Mouse (Mus musculus) left cerebral cortex, postnatal 14 days (tissue): ENCODE measurements around the gene Fkbp14. TPM values are rescaled to one million over a fixed set of nuclear protein-coding genes. Genes with fewer than 3 reads are reported as not detected.

Experiments used
- DNase-seq, 2 experiments: peaks; one replicate each; pipeline ENCODE4 v3.0.0; 2021 to 2022; ENCODE audit warnings: low spot score in 2 of 2, mixed read lengths in 1 of 2
- intact Hi-C: fragments of 180-260 bp; cut with DNase I; formaldehyde crosslinking; loops from one replicate; pipeline ENCODE4 v1.15.1; 2025
- total RNA-seq, 2 experiments: library from RNA; stranded (reverse); gene quantifications; 2 replicates each; pipeline ENCODE4 v1.2.3; 2021

Fkbp14 gene
- total RNA-seq, 2 experiments from 2014 or later: 8.4 to 9.7 TPM

GRCm38 (mm10) chr6:54554341-54555110 is 42.6 kb downstream of the Fkbp14 start:
- DNase-seq: no peak
- intact Hi-C loops: no loop called here

GRCm38 (mm10) chr6:54553632-54554031 is 43.5 kb downstream of the Fkbp14 start:
- intact Hi-C loops: no loop called here
- DNase-seq: no peak

GRCm38 (mm10) chr6:54552721-54553413 is 44.2 kb downstream of the Fkbp14 start:
- no peak for DNase-seq
- intact Hi-C loops: no loop called here

GRCm38 (mm10) chr6:54550801-54551323 is 46.2 kb downstream of the Fkbp14 start:
- DNase-seq: no peak
- intact Hi-C loops: no loop called here

- intact Hi-C loops: no loop called here
- DNase-seq: no peak
These were observed 47.8 kb downstream of the Fkbp14 start for GRCm38 (mm10) chr6:54549311-54549710.

- no peak for DNase-seq
These were observed 48.6 kb downstream of the Fkbp14 start for GRCm38 (mm10) chr6:54548314-54549019.

GRCm38 (mm10) chr6:54543646-54544045 is 53.5 kb downstream of the Fkbp14 start:
- DNase-seq: no peak
- intact Hi-C loops: no loop called here

More at GRCm38 (mm10) chr6:54548314-54549019, 48.6 kb downstream of the Fkbp14 start:
- intact Hi-C loops: no loop called here

GRCm38 (mm10) chr6:54542836-54543235 is 54.3 kb downstream of the Fkbp14 start:
- DNase-seq: peak in 1 of 2 experiments; percentile 32
- intact Hi-C loops: no loop called here

- intact Hi-C loops: no loop called here
- peak in 1 of 2 experiments; percentile 16 for DNase-seq
These were observed 56.7 kb downstream of the Fkbp14 start for GRCm38 (mm10) chr6:54540252-54540887.

- intact Hi-C loops: no loop called here
- no peak for DNase-seq
These were observed 57.7 kb downstream of the Fkbp14 start for GRCm38 (mm10) chr6:54539396-54539795.

GRCm38 (mm10) chr6:54538773-54539173 is 58.3 kb downstream of the Fkbp14 start:
- peak; percentile 13 to 45 for DNase-seq
- intact Hi-C loops: no loop called here

GRCm38 (mm10) chr6:54537053-54537452 is 60.1 kb downstream of the Fkbp14 start:
- intact Hi-C loops: no loop called here
- no peak for DNase-seq

GRCm38 (mm10) chr6:54535485-54535884 is 61.6 kb downstream of the Fkbp14 start:
- intact Hi-C loops: no loop called here
- no peak for DNase-seq

GRCm38 (mm10) chr6:54531048-54531481 is 66.0 kb downstream of the Fkbp14 start:
- peak; percentile 58 to 88 for DNase-seq
- intact Hi-C loops: loop anchor here (5.0 kb wide), 1 partner anchor 36 kb away; the partner anchor contains the start of gene Scrn1

GRCm38 (mm10) chr6:54530182-54530581 is 66.9 kb downstream of the Fkbp14 start:
- intact Hi-C loops: loop anchor here (5.0 kb wide), 1 partner anchor 37 kb away; the partner anchor contains the start of gene Scrn1
- DNase-seq: no peak

GRCm38 (mm10) chr6:54528666-54529065 is 68.4 kb downstream of the Fkbp14 start:
- DNase-seq: no peak
- intact Hi-C loops: no loop called here
